Mouse (Mus musculus) naive thymus-derived CD4-positive, alpha-beta T cell, adult 2 months (primary cell): ENCODE measurements around the gene Zfp597.

ENCODE experiments used
- DNase-seq: peaks from one replicate; pipeline ENCODE4 v3.0.0-alpha.2; 2011; ENCODE audit warnings: low read depth

Zfp597 gene

DNA sequence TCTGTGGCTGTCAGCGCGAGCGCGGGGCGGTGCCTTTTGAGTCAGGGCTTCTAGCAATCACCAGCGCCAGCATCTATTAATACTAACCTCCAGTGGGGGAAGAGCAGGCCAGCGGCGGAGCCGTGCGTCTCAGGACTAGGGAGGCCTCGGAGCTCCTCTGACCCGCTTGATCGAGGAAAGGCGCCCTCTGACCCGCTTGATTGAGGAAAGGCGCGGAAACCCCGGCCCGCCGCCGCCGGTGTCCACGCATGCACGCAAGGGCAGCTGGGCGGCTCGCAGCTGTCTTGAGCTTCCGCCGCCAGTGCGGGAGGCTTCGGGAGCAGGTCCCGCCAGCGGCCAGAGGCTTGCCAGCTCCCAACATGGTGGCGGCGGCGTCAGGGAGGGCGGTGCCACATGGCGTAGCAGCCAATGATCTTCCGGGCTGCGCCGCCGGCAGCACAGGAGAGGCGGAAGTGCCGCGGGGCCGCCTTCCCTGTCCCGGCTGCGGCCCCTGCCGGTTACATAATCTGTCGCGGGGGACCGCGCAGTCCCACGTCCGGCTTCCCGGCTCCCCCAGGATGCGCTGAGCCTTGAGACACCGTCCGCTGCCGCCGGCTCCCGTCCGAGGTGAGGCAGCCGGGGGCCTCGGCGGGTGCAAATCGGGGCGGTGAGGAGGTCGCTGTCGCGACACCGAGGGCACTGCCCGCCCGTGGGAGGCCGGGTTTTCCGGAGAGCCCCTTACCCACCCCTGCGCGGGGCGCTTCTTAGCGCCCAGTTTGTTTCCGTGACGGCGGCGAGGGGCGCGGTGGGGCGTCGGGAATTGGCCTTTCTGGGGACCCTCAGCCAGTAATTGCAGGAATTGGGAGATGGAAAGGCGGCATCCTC is at the start of gene Zfp597, which contains the start of gene Gm20695:
Gene Zfp597 (minus strand): TSS at position 361 of the 864 bp plus-strand sequence.
Gene Gm20695 (plus strand): TSS at position 448 of the 864 bp plus-strand sequence.
- DNase-seq = peak; percentile 94

DNA sequence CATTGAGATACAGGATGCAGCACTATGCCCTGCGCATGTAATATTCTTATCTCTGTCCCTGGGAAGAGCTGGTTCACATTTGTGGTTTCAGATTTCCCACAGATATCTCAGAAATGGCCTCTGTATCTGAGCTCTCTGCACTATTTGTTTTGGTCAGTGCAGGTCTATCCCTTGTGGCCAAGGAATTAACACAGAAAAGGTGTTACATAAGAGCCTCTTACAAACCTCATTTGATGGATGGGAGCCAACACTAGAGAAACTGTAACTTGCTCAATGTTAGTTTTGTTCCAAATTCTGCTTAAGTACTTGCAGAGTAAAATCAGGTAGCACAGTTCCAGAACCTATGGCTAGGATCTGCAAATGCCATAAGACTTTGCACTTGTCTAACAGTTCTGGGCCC is 49.7 kb upstream of the Zfp597 start:
- no peak for DNase-seq

DNA sequence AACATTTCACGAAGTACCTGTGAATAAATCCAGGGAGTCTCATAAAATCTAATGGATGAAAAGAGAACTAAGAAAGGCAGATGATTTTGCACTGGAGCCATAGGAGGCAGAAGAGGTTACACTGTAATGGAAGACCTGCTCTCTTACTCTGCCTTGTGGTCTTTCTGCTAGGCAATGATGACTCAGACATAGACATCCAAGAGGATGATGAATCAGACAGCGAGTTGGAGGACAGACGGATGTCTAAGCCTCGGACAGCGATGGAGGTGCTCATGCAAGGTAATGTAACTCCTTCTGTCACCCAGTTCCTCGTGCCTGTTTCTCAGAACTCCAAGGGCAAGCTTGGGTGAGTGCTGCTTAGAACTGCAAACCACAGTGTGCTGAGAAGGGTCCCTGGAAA is 49.2 kb upstream of the Zfp597 start:
- DNase-seq = no peak

DNA sequence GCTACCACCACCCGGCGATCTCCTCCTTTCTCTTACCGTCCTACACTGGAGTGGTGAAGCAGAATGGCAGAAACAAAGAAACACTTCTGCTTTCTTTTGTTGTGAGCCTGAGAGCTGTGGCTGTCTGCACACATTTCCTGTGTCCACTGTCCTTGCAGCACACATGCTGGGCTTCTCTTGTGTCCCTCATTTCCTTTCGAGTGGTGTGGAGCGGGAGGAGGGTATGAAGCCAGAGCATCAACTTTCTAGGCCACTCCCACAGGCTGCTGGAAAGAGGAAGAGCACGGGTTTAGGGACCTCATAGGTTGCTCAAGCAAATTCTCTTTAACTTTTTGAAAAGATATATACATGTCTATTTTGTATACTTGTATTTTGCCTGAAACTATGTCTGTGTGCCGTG is 44.8 kb upstream of the Zfp597 start:
- no peak for DNase-seq

DNA sequence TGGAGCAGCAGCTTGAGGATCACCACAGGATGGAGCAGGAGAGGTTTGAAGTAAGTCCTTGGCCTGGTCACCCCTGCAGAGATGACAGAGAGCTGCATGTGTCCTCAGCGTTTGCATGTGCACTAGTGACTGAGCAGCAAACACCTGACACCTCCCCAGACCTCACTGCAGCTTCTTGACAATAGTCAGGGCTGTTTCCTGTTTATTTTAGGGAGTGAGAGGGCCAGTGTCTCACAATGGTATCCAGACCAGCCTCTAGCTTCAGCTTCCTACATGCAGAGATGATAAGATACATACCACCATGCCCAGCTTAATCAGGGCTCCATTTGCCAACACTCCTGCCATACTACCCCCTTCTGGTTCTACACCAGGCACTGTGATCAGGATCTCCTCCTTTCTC is 44.2 kb upstream of the Zfp597 start:
- DNase-seq = no peak

DNA sequence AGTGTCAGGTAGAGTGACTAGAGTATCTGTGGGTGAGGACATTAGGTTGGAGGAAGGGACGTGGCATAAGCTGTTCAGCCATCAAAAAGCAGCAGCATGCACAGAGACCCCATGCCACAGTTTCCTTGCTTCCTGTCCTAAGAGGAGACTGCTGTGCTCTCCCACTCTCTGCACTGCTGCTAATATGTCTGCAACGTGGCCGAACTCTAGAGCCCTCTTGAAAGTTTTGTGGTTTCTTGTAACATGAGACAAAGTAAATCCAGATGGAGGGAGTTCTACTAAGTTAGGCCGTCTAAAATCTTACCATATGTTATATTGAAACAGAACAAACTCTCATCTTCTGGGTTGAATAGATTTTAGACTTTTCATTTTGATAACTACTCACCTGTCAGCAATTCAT is 39.6 kb upstream of the Zfp597 start:
- DNase-seq = no peak

DNA sequence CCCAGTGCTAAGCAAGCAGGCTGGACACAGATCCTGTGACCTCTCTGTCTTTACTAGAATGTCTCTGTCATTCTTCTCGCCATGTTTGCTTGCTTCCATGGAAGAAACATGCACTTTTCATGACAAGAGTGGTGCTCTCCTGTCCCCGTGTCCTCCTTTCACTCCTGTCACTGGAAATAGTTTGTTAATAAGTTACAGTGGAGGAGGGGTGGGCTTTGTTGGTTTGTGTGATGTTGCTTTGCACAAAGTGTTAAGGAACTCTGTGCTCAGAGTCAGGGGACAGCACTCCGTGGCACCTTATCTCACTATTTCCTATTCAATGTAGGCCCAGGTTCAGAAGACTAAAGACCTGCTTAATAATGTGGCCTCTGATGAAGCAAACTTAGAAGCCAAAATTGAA is 39.2 kb upstream of the Zfp597 start:
- DNase-seq = no peak

DNA sequence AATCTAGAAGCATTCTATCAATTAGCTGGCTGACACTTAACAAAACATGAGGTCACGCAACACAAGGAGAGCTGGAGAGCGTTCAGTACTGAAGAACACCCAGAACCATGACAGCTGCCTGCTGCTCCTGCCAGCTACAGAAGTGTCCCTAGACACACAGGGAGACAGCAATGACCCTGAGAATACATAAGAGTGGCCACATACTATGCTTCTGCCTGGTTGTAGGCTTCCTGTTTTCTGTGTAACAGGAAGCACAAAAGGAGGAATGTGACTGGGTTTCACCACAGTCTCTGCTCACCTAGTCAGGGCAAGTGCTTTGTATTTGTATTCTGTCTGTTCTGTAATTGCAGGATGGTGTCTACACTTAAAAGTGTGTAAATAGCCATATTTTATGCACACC is 36.4 kb upstream of the Zfp597 start:
- no peak for DNase-seq

DNA sequence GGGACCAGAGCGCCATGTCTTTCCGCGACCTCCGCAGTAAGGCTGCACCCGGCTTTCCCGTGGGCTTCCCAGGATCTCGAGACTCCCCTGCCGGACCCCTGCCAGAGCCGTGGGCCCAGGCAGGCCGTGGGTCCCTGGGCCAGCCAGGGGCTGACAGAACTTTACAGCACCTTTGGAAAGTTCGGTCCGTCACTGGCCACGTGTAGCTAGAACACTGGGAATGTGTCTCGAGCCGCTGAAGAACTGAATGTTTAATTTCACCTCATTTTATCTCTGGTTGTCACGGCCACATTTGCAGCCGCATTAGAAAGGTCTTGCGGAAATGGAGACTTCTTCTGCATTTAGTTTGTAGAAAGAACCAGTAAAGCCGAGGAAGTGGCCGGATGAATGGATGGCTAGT is 24.8 kb upstream of the Zfp597 start:
- no peak for DNase-seq

DNA sequence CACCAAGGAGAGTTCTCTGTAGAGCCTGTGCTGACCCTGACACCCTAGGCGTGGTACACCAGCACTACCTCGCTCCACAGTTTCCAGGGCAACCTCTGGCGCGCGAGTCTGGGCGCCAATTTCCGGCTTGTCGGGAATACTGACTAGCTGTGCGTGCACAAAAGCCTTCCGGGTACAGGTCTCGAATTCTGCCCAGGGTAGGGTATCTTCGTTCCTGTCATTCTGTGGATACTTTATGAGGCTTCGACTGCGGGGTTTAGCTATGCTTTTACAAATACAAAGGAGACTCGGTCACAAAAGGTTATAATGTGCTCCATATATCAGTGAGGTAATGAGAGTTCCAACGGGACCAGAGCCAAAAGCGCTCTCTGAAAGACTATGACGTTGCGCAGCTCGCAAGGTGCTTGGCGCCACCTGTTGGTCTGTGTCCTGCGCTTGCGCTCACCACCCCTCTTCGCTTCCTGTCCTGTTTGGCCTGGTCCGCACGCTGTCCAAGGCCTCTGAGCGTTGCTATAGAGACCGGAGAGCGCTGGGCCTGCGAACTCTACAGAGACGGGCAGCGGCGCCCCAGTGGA is 24.3 kb upstream of the Zfp597 start, which contains the start of the genes 1700037C18Rik and Cluap1:
Gene 1700037C18Rik (minus strand): TSS at position 153 of the 575 bp plus-strand sequence.
Gene Cluap1 (plus strand): TSS at position 265 of the 575 bp plus-strand sequence.
- DNase-seq = peak; percentile 92

DNA sequence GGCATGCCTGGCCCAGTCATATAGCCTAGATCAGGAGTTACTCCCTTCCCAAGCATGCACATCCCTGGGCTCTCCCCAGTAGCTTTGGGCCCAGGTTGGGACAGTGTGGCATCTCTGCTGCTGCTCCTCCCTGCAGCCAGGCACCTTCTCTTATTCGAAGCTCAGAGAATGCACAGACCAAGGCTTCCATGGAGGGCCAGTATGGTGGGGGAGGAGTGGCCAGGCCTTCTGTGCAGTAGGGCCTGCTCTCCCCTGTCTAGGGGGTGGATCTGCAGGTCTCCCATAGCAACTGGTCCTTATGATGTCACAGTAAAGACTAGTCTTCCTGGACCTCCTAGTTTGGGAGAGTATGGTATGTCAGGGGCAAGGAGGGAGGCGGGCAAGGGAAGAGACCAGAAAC is 23.1 kb upstream of the Zfp597 start:
- no peak for DNase-seq

DNA sequence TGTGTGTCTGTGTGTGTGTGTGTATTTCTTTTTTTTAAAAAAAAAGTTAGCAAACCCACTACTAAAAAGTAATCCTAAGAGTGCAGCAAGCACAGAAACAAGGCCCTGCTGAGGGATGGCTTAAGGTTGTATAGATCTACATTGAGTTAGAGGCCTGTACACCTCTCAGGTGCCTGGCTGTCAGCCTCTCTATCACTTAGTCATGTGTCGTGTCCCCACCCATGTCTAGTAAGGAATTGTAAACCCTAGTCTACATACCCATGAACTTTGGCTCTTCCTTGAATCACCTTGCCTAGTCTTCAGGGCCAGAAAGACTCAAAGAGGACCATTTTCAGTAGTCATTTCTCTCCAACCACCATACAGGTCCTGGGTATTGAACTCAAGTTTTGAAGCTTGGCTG is 12.2 kb upstream of the Zfp597 start:
- no peak for DNase-seq

DNA sequence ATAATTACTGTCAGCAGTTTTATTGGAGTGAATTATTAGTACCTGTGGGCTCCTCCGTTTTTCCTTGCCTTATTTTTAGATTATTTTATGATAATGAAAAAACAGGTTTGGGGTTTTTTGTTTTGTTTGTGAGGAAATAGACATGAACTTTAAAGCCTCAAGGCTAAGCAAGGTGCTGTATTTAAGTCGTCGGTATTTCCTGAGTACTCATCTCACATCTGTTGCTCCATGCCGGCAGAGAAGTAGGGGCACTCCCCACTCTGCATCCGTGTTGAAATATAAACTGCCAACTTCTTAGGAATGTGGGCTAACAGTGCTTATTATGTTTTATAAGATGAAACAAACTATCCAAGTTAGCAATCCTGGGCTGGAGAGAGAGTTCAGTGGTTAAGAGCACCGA is 11.7 kb upstream of the Zfp597 start:
- DNase-seq = no peak

DNA sequence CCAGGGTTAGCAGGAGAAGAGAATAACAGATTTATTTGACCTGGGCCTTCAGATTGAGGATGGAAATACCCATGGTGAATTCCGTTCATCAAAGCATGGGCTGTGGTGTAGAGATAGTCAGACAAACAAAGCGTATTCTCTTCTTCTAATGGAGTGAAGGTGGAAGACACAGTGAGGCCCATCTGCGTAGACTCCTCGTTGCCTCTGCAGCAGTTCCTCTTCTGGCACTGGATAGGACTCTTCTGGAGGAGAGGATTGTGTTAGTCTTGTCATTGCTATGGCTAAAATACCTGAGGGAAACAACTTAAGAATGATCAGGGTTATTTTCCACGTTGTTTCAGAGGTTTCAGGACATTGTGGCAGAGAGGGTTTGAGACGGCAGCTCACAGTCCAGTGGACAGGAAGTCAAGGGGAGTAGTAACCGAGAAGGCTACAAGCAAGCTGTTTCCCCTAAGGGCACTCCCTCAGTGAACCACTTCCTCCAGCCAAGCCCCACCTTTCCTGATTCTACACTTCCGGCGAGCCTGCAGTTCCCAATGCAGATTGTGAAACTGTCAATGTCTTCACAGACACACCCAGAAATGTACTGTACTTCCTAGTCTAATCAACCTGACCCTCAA is 10.9 kb upstream of the Zfp597 start:
- DNase-seq = peak; percentile 59

DNA sequence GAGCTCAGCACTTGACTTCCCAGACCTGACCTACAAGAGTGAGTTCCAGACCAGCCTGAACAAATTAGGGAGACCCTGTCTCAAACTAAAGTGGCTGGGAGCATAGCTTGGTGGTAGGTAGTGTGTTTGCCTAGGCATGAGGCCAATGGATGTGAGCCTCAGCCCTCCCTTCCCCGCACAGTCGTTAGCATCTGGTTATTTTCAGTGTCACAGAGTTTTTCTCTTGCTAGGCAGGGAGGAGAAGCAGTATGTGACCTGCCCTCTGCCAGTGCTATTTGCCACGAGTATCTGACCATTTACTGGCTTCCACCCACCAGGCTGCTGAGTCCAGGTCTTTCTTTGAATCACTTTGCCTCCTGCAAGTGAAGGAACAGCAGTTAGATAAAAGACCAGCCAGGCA is 9.4 kb upstream of the Zfp597 start:
- no peak for DNase-seq

DNA sequence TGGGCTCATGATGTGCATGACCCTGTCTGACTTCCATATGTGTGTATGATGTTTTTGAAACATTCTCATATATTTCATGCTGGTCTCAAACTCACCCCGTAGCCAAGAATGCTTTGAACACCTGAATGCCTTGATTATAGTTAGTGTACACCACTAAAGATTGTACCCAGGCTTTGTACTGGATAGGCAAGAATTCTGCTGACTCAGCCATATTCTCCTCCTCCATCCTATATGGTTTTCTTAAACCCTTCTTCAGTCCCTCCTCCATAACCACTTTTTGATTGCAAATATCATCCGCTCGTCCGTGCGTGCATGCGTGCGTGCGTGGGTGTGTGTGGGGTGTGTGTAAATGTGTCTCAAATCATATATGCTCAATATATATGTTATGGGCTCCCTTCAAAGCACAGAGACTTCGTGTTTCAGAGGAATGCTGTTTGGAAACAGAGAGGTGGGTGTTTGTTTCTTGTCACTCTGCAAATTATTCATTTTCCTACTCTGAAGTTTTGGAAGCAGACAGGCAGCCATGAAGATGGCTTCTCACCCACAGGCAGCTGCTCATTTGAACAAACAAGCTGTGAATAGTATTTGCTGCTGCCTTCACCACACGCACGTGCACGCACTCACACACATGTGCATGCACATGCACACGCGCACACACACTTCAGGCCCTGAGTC is 7.4 kb upstream of the Zfp597 start:
- DNase-seq = no peak

DNA sequence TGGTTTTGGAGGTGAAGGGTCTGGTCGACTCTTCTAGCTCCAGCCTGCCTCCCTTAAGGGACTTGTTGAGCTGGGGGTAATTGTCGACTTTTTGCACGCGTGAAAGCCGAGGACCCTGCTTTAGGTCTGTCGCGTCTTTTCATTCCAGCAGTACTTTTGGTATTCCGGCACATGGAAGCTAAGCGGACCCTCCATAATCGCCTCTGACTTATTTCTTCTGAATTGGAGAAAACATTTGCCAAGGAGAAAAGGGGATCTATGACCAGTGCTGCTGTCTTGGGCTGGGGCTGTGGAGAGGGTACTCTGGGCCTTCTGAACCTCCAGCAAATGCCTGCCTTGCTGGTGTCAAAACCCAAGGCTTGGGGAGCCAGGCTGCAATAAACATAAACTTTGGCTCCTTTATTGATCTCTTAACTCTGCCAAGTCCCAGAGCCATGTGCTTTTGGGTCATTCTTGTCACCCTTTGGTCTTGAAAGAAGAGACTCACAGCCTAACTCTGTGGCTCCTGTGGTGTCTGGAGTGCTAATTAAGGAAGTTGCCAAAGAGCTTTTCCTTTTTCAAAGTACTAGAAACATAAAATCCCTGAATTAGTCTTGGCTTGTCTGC is 807 bp upstream of the Zfp597 start:
- DNase-seq = peak; percentile 34

DNA sequence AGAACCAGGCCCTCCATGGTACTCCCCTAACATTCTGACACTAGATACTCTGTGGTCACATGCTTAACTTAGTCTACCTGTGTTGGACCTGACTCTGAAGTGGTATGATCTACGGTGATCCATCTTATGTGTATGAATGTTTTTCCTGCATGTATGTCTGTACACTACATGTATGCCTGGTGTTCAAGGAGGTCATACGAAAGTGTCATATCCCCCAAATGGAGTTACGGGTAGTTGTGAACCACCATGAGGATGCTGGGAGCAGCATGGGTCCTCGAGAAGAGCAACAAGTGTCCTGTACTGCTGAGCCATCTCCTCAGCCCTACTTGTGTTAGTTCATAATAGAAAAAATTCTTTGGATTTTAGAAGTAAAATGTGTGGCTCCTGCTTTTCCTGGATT is 8.0 kb downstream of the Zfp597 start:
- no peak for DNase-seq

DNA sequence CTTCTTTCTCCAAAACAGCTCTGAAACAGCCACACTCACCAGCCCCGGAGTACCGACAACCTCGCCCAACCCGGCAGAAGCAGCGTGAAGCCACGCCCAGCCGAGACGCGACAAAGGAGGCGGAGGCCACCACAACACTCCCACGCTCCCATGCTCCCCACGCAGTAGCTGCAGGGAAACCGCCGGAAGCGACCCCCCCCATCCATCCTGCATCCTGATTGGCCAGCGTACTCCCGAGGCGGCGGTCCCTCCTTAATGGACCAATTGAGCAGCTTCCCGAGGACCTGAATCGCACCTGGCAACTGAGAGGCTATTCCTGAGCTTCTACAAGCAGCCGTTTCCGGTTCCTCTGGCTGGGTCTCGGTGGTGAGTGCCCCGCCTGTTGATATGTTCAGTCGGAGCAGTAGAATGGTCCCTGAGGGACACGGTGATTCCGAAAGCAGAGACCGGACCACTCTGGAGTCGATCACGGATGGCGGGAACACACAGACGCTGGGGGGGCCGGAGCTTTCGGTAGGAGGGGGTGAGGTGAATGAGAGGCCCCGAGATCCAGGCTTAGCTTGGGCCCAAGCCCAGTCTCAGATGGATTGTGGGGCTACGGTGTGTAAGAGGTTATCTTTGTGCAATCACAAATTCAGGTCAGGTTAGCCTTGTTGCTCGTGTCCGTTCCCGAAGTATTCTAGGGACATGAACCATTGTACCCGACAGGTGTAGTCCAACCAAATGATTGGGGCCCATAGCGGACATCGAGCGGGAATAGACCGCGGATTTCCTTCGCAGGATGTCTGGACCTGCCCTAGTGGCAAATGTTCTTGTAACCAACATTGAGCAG is 11.9 kb downstream of the Zfp597 start, which contains the start of gene Naa60:
Gene Naa60 (plus strand): TSS at position 160 of the 832 bp plus-strand sequence.
- DNase-seq = peak; percentile 91

DNA sequence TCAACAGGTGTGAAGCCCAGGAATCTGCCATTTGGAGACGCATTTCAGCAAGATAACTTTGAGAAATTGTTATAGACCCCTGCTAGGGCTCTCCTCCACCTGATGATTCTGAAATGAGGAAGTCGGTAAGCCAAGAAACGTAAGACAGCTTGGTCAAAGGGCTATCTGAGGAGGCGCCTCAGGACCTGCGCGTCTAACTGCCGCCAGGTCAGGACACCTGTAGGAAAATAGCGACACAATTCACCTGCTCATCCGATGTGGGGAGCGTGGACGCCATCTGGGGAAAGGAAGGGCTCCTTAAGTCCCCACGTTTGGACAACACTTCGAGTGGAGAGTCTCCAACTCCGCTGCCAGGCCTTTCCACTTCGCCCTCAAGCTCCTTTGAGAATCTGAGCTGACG is 12.5 kb downstream of the Zfp597 start:
- no peak for DNase-seq

DNA sequence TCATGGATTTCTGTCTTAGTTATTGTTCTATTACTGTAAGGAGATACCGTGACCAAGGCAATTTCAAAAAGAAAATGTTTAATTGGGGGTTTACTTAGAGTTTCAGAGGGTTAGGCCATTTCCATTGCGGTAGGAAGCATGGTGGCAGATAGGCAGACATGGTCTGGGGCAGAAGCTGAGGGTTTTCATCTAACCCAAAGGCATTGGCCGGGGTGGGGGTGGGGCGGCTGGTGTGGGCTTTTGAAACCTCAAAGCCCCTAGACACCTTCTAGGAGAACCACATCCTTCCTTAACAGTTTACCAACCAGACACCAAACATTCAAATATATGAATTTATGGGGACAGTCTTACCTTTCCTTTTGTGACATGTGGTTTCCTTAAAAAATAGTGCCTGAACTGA is 25.1 kb downstream of the Zfp597 start:
- DNase-seq = no peak
